Comparison of ENCODE assay signal across 14 mouse cellular contexts in genomic region chr11:85890563-85890845, GRCm38 (mm10). TPM values are rescaled to one million over a fixed set of nuclear protein-coding genes. Genes with fewer than 3 reads are reported as not detected.
A peak's percentile ranks its signal among the peaks of the same experiment; 100 is the strongest.
DNase-seq lines count a peak whose midpoint lies in the region; ATAC-seq and TF ChIP-seq lines count a peak whose summit lies in the region.
"Had no signal": no experiment of that assay in that cellular context is flagged by ENCODE, and none has a peak within 500 bp of the region (broad histone marks: within the 10 kb centered on the region; RNA-seq: fewer than 3 reads in every experiment).

No protein-coding gene starts in this region.

- no peak overlapping the region for H3K4me2 ChIP-seq in heart, embryonic 12.5 days
- H3K4me2 ChIP-seq in lung, embryonic 14.5 days = peak overlapping the region; percentile 81
- peak overlapping the region; percentile 80 for H3K4me2 ChIP-seq in limb, embryonic 12.5 days

- H3K27me3 ChIP-seq in heart, embryonic 12.5 days (replicated peaks) = peaks cover 83% of the 10 kb centered on the region
- peaks cover 63% of the 10 kb centered on the region for H3K27me3 ChIP-seq in lung, embryonic 14.5 days (ENCODE audit: insufficient read depth, low read length)
- H3K27me3 ChIP-seq in limb, embryonic 12.5 days = peaks cover 80% of the 10 kb centered on the region

- no peaks in the 10 kb centered on the region for H3K36me3 ChIP-seq in heart, embryonic 12.5 days
- H3K36me3 ChIP-seq in lung, embryonic 14.5 days (ENCODE audit: insufficient read depth) = peaks cover 22% of the 10 kb centered on the region
- no peaks in the 10 kb centered on the region for H3K36me3 ChIP-seq in limb, embryonic 12.5 days

- DNase-seq in heart, postnatal 25 days (ENCODE audit: low spot score) = no peak
- peak; percentile 48 for DNase-seq in lung, embryonic 14.5 days
- no peak for DNase-seq in lung, postnatal 14 days
- peak; percentile 46 for DNase-seq in brain, embryonic 14.5 days (ENCODE audit: low read depth)
- DNase-seq in left cerebral cortex, postnatal 10 days (ENCODE audit: extremely low spot score in 1 of 2, low spot score in 2 of 2) = no peak
- DNase-seq in spleen, postnatal 10 days (ENCODE audit: low spot score in 2 of 2) = no peak
- DNase-seq: adrenal gland, adult 8-10 months had no signal

- H3K4me3 ChIP-seq in heart, embryonic 12.5 days = peak overlapping the region; percentile 20; the same call in 1 of the 2 replicates
- H3K4me3 ChIP-seq in lung, embryonic 14.5 days (ENCODE audit: low read depth, low read length) = peak overlapping the region; percentile 67
- H3K4me3 ChIP-seq in limb, embryonic 12.5 days (replicated peaks) = peak overlapping the region; percentile 64
- H3K4me3 ChIP-seq: myocyte had no signal

- ATAC-seq in heart, embryonic 12.5 days (ENCODE audit: insufficient number of reproducible peaks, low FRiP score) = no peak
- no peak for ATAC-seq in lung, embryonic 14.5 days (ENCODE audit: insufficient read depth)
- ATAC-seq in limb, embryonic 12.5 days (ENCODE audit: insufficient number of reproducible peaks, insufficient read depth, low FRiP score, low TSS enrichment, low read depth) = no peak

- intact Hi-C loops in heart, postnatal 25 days (cut with DNase I) = no loop called here
- intact Hi-C loops in left cerebral cortex, postnatal 10 days (cut with DNase I) = no loop called here

- H3K9ac ChIP-seq in heart, embryonic 12.5 days = no peak overlapping the region
- H3K9ac ChIP-seq in lung, embryonic 14.5 days = peak overlapping the region; percentile 98
- peak overlapping the region; percentile 95 for H3K9ac ChIP-seq in limb, embryonic 12.5 days (replicated peaks)

- no peak for TF ChIP-seq CTCF in lung, embryonic 14.5 days (IDR thresholded peaks at IDR 0.05; ENCODE audit: low read depth)
- no peak for TF ChIP-seq CTCF in brain, embryonic 14.5 days (IDR thresholded peaks at IDR 0.05; ENCODE audit: borderline replicate concordance, extremely low read depth, insufficient read depth, insufficient read length)

- no peak for TF ChIP-seq POLR2A in brain, embryonic 14.5 days (IDR thresholded peaks at IDR 0.05; ENCODE audit: borderline replicate concordance, extremely low read depth, insufficient read depth, insufficient read length, poor library complexity, severe bottlenecking)

- 7% methylated on average over 13 of the region's 13 CpGs for WGBS in heart, embryonic 12.5 days
- 5% methylated on average over 13 of the region's 13 CpGs for WGBS in lung, embryonic 14.5 days
- 4% methylated on average over 13 of the region's 13 CpGs for WGBS in limb, embryonic 12.5 days

- peaks cover 40% of the 10 kb centered on the region for H3K4me1 ChIP-seq in heart, embryonic 12.5 days (replicated peaks)
- peaks cover 6% of the 10 kb centered on the region for H3K4me1 ChIP-seq in lung, embryonic 14.5 days (ENCODE audit: insufficient read depth)
- peaks cover 70% of the 10 kb centered on the region for H3K4me1 ChIP-seq in limb, embryonic 12.5 days (replicated peaks)

- H3K9me3 ChIP-seq in heart, embryonic 12.5 days (replicated peaks) = no peaks in the 10 kb centered on the region
- no peaks in the 10 kb centered on the region for H3K9me3 ChIP-seq in lung, embryonic 14.5 days (ENCODE audit: low read depth, low read length)
- no peaks in the 10 kb centered on the region for H3K9me3 ChIP-seq in limb, embryonic 12.5 days

- H3K27ac ChIP-seq in heart, embryonic 12.5 days (ENCODE audit: poor library complexity, severe bottlenecking) = no peak overlapping the region
- peak overlapping the region; percentile 97 for H3K27ac ChIP-seq in lung, embryonic 14.5 days (ENCODE audit: low read depth)
- H3K27ac ChIP-seq in limb, embryonic 12.5 days = peak overlapping the region; percentile 94
- H3K27ac ChIP-seq: macrophage had no signal

RNA-seq across cellular contexts. Expression of gene Tbx4, which starts 4.3 kb away (rescaled TPM):
- polyA plus RNA-seq in heart, embryonic 12.5 days (2016; fragmentation: Nextera tagmentation; extraction: Ambion mirVana) = 0.49 and 0.94 TPM in 2 replicates
- total RNA-seq in heart, postnatal 25 days (2021) = under 1 TPM in 1 of 2 experiments, not detected in 1; 0.08 TPM
- 67.9 and 73.4 TPM in 2 replicates for polyA plus RNA-seq in lung, embryonic 14.5 days (2014; fragmentation: Nextera tagmentation; extraction: Ambion mirVana)
- 0.33 and 0.42 TPM in 2 replicates for polyA plus RNA-seq in brain, embryonic 14.5 days (2012; rRNA removed)
- 39.2 and 44.0 TPM in 2 replicates for polyA plus RNA-seq in limb, embryonic 12.5 days (2016; fragmentation: Nextera tagmentation; extraction: Ambion mirVana)
- under 1 TPM; 0.49 to 0.58 TPM for total RNA-seq in left cerebral cortex, postnatal 10 days (2021)
- total RNA-seq: granulocyte monocyte progenitor cell, adult 5-6 weeks had no signal
- polyA plus RNA-seq: macrophage had no signal

RNA-seq across cellular contexts. Expression of gene Gm11444, which starts 40.4 kb away (rescaled TPM):
- polyA plus RNA-seq in heart, embryonic 12.5 days (2016; fragmentation: Nextera tagmentation; extraction: Ambion mirVana) = not detected in 2 replicates
- total RNA-seq in heart, postnatal 25 days (2021) = not detected
- not detected in 2 replicates for polyA plus RNA-seq in lung, embryonic 14.5 days (2014; fragmentation: Nextera tagmentation; extraction: Ambion mirVana)
- not detected in 2 replicates for polyA plus RNA-seq in brain, embryonic 14.5 days (2012; rRNA removed)
- not detected in 2 replicates for polyA plus RNA-seq in limb, embryonic 12.5 days (2016; fragmentation: Nextera tagmentation; extraction: Ambion mirVana)
- total RNA-seq in left cerebral cortex, postnatal 10 days (2021) = not detected
- total RNA-seq: adrenal gland, adult 8-10 months; granulocyte monocyte progenitor cell, adult 5-6 weeks; left cerebral cortex, adult 8-10 months had no signal
- polyA plus RNA-seq: macrophage; myocyte; spleen, adult 2 months had no signal

RNA-seq across cellular contexts. Expression of gene Tbx2, which starts 58.2 kb away (rescaled TPM):
- polyA plus RNA-seq in heart, embryonic 12.5 days (2016; fragmentation: Nextera tagmentation; extraction: Ambion mirVana) = 3.2 TPM in 2 replicates
- total RNA-seq in heart, postnatal 25 days (2021) = 1 to 10 TPM; 6.2 to 7.1 TPM
- polyA plus RNA-seq in lung, embryonic 14.5 days (2014; fragmentation: Nextera tagmentation; extraction: Ambion mirVana) = 61.4 and 67.5 TPM in 2 replicates
- 5.9 and 8.9 TPM in 2 replicates for polyA plus RNA-seq in brain, embryonic 14.5 days (2012; rRNA removed)
- 7.9 and 10.0 TPM in 2 replicates for polyA plus RNA-seq in limb, embryonic 12.5 days (2016; fragmentation: Nextera tagmentation; extraction: Ambion mirVana)
- 1 to 10 TPM; 2.9 to 3.7 TPM for total RNA-seq in left cerebral cortex, postnatal 10 days (2021)
- polyA plus RNA-seq: macrophage had no signal

Comparison
In these comparisons a context has a peak if more than half of its experiments do, and no peak if none do; other contexts are left out.
1. DNase-seq: peak in lung, embryonic 14.5 days (single experiment) and brain, embryonic 14.5 days (single experiment); none in heart, postnatal 25 days (single experiment), lung, postnatal 14 days (single experiment), left cerebral cortex, postnatal 10 days (0 of 2) and spleen, postnatal 10 days (0 of 2).
2. RNA of gene Tbx4, which starts 4.3 kb away (polyA plus RNA-seq): 67.9 to 73.4 TPM in lung, embryonic 14.5 days and 39.2 to 44.0 TPM in limb, embryonic 12.5 days; 0.49 to 0.94 TPM in heart, embryonic 12.5 days and 0.33 to 0.42 TPM in brain, embryonic 14.5 days; every median in the first group is over 10 times any median in the second.
3. Peak in every context shown above with its lines, with median percentiles within 50 percentile points of each other: H3K4me3 ChIP-seq.